Mouse (Mus musculus): ENCODE measurements at regions not wholly inside any gene's neighbourhood (a gene's known extent, or its start where the extent isn't known, plus 50 kb on each side); places are given as distances from the start of the nearest gene placed in this dataset.
A peak's percentile ranks its signal among the peaks of the same experiment; 100 is the strongest.
"Not testable (repeated sequence)": the region's sequence is repeated elsewhere in the genome, so short reads cannot be mapped to it uniquely, and the experiment has no call there.

DNA sequence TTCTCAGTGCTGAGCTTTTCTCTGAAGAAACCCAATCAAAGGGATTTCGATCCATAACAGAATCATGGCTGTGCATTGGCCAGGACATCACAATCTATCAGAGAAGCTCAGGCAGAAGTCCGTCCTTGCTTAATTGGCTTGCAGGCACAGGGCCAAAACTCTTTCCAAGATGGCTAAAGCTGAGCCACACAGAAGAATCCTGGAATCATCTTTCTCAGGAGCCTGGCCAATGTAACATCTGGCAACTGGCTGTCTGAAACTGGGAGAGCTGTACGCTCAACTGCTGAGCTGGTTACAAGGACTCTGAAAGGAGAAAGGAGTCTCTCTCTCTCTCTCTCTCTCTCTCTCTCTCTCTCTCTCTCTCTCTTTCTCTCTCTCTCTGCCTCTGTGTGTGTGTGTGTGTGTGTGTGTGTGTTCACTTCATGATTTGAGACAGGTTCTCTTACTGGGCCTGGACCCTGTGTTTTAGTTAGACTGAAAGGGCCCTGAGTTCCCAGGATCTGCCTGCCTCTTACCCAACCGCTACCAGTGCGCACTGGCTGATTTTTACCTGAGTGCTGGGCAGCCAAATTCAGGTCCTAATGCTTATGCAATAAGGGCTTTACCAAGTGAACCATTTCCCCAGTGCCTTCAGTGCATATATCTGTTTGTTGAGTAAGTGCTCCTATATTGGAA lies 333.3 kb upstream of the Cwc22 start:
- peak; percentile 43 for DNase-seq (ENCODE audit: low spot score)

DNA sequence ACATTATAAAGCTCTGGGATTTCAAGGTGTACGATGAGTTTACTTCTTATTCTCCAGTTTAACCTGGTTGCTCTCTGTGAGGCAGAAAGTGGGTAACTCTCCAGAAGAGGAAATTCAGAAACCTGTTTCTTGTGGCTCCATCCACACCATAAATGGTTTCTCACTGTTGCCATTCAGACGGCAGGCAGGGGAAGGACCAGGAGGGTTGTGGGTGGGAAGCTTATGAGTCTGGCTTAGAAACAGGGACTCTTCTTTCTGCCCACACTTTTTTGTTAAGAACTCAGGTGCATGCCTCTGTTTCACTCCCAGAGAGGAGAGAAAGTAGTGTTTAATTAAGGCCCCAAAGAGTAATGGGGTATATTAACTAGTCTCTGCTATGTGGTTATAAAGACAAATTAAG lies 332.5 kb upstream of the Cwc22 start:
- no peak for DNase-seq (ENCODE audit: low spot score)

DNA sequence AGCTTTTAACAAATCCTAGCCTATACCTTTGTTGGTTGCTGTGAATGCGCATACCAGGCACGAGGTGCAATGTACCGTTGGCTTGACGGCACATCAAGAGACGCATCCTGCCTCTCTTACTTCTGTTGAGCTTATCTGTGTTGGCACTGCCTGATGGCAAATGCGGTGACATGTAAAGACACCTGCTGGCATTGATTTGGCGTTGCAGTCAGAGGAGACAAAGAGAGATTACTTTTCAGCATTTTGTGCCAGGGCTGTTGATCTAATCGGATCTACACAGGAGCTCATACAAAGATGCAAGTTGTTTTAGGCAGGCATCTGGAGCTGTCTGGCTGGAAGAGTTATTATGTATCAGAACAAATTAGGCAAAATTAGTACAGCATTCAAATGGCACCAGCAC lies 331.5 kb upstream of the Cwc22 start:
- no peak for DNase-seq (ENCODE audit: low spot score)

DNA sequence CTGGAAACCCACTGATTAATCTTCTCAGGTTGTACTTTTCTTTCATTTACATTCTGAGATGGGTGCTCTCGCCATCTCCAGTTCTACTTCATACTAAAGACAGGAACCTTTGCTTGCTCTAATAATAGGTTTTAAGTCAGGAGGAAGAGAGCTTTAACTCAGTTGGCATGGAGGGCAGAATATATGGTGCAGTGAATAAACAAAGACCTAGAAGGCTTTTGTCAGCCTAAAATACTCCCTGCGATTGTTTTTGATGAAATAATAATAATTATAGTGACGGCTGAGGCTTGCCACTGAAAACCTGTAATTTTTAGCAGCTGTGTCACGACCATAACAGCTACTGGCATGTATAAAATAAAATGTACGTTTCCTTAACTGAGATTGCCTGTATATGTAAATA lies 327.9 kb upstream of the Cwc22 start:
- no peak for DNase-seq (ENCODE audit: low spot score)

DNA sequence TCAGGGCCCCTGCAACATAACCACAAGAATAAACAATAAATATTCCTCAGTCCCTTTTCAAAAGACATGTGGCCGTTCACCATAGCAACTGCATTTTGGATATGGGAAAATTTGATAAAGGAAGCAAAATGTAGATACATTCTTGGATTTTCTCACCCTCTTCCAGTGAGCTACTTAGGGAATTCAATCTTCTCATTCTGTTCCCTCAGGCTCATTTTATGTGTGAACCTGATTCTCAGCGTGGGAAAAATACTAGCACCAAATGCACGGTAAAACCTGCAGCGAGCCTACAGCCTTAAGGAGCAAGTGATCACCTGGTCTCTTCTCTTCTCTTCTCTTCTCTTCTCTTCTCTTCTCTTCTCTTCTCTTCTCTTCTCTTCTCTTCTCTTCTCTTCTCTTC lies 322.5 kb upstream of the Cwc22 start:
- no peak for DNase-seq (ENCODE audit: low spot score)

DNA sequence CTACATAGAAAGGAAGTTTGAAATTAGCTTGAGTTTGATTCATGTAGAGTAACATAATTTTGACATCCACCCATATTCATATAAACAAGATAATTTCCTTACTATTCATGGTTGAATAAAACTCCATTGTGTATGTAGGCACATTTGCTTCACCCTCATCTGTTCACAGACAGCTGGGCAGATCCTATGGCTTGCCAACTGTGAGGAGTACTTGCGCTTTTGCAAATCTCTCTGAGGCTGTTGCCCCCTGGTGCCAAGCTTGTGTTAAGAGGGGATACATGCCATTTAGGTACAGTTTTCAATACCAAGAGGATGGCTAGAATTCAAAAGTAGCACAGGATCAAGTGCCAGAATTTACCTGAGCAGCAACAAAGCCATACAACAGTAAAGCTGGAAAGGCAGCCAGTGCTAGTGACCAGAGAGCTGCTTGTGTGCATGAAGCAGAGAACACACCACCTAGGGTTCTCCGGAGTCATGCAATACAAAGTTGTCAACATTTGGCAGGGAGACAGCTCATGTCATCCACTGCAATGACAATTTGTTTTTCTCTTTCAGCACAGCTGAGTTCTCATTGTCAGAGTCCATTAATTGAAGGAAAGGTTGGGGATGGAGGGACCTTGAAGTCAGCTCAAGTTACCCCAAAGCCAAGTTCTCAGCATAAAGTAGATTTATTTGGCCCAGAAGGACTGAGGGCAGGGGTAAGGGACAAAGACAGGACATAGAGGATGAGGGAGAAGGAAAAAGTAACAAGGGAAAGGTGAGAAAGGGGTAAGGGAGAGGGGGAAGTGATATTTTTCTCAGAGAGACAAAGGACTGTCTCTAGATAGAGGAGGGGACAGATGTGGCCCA lies 321.6 kb upstream of the Cwc22 start:
- DNase-seq (ENCODE audit: low spot score) = no peak

DNA sequence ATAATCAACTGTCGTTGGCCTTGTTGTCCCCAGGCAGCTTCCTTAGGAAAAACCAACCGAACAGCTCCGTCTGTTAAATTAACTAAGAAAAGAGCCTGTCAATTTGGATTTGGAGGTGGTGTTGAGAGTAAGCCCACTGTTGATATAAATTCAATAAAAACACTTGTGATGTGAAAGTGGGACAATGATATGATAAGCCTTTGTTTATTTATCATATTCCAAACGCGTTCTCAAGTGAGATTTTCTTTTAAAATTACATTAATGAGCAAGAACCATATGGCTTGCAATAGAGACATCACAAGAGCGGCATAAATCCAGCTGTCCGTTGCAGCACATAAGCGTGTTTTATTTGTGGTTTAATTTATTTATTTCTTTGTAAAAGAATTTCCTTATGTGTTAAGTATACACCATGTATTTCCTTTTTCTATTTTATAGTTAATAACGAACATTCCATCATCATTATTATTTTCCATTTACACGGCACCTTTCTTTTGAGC lies 307.5 kb upstream of the Cwc22 start:
- DNase-seq (ENCODE audit: low spot score) = no peak

DNA sequence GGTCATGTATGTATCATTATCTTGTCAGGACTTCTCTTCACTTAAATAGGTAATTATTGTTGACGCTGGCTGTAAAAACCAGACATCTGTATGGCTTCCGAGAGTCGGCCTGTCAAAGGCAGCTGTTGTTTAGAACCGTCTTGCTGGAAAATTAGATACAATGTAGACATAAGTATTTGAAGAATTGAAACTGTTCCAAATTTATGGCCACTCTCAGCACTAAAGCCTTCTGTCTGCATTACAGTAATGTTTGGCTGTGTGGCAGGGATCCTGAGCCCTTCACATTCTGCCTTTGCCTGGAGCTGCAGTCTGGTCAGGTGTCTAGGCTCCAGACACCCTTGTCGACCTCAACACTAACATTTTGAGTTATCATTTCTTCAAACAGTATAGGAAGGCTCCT lies 300.2 kb upstream of the Cwc22 start:
- DNase-seq (ENCODE audit: low spot score) = no peak

DNA sequence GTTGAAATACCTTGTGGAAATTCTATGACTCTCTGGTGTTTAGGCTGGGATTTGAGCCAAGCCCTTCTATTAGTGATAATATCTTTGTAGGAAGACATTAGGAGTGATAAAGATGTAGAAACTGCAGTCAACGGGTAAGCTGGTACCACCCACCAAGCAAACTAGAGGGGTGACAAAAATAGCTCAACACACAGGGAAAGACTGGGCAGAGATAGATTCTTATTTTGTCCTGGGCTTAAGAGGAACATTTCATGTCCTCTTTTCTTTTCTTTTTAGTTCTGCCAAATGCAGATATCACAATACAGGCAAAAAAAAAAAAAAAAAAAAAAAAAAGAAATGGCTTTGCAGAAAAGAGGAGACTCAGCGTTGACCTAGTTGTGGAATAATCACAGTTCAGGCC lies 294.1 kb upstream of the Cwc22 start:
- DNase-seq (ENCODE audit: low spot score) = no peak

DNA sequence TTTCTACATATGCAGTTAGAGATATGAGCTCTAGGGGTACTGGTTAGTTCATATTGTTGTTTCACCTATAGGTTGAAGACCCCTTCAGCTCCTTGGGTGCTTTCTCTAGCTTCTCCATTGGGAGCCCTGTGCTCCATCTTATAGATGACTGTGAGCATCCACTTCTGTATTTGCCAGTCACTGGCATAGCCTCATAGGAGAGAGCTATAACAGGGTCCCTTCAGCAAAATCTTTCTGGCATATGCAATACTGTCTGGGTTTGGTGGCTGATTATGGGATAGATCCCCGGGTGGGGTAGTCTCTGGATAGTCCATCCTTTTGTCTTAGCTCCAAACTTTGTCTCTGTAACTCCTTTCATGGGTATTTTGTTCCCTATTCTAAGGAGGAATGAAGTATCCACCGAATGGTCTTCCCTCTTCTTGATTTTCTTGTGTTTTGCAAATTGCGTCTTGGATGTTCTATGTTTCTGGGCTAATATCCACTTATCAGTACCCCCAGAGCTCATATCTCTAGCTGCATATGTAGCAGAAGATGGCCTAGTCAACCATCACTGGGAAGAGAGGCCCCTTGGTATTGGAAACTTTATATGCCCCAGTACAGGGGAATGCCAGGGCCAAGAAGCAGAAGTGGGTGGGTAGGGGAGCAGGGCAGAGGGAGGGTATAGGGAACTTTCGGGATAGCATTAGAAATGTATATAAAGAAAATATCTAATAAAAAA lies 279.4 kb upstream of the Cwc22 start:
- DNase-seq (ENCODE audit: low spot score) = not testable (repeated sequence)

DNA sequence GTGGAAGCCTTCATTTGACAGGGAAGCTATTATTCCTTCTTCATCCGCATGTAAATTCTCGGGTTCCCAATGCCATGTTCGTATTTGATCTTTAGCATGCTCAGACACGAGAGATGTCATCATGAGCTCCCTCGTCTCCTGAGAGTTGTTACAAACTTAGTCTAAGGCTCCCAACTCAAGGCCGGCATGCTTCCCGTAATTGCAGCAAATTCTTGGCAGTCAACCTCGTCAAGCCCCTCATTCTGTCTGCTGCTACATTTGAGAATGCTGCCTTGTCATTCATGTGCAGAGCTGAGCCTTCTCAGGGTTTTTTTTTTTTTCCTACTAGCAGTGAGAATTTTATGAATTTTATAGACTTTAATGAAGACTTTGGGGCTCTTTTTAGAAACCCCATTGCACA lies 268.3 kb upstream of the Cwc22 start:
- no peak for DNase-seq (ENCODE audit: low spot score)

DNA sequence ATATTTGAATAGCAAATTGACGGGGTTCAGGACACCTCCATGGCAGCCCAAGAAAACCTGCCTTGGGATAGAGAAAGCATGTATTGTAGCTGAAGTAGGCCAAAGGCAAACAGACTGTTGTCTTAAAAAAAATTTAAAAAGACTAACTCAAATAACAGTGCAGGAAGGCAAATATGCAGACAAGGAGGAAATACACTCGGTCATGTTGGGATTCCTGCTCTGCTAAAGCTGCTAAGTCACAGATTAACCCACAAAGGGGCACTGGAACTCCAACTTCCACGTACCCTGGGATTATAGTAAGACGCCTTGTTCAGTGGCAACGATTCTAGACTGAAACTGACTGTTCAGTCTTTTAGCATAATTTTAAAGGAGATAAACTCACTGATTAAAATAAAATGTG lies 258.9 kb upstream of the Cwc22 start:
- DNase-seq (ENCODE audit: low spot score) = no peak

DNA sequence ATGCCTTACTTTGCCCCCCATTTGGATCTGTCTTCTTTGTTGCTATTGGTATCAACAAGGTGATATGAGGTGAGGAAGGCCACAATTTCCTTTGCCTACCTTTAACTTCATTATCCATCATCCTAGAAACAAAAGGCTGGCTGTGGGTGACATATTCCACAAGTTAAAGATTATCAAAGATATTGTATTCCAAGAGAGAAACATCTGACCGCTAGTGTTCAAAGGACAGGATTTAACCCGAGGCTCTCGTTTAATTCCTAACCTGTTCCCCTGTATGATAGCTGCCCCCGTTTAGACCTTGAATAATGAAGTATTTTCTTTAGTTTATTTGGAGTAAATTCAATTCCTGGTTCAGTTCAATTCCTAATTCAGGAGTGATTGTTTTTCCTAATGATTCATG lies 249.8 kb upstream of the Cwc22 start:
- DNase-seq (ENCODE audit: low spot score) = no peak

DNA sequence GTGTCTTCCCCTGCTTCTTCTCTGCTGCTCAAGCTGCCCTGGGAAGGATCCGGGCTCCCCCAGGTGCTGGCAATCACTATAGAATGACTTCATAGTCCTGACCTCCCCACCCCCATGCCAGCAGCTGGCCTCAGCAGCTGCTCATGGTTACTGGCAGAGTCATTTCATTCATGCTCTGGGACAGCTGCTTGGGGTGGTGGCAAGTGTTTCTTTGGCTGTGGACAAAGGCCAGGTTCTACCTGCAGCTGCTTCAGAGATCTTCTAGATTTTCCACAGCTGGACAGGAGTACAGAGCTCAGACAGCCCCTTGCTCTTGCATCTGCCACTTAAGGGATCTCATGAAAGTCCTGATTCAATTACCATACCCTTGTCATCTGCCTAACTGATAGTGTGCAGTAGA lies 243.4 kb upstream of the Cwc22 start:
- no peak for DNase-seq (ENCODE audit: low spot score)

DNA sequence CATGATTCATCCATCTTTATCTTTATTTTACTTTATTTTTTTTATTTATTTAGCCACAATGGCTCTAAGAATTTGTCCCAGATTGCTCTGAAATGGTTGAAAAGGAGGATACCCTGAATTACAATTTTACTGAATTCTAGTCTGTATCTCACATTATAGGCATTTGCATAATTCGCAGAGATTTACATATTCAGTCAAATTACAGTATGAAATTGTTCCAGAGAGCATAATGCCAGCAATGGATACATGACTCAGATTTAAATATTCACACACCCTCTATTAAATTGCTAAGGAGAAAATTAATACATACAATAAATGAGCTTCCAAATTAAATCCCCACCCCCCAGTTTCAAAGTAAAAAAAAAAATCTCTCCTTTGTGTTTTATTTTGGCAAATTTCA lies 238.8 kb upstream of the Cwc22 start:
- DNase-seq (ENCODE audit: low spot score) = no peak

DNA sequence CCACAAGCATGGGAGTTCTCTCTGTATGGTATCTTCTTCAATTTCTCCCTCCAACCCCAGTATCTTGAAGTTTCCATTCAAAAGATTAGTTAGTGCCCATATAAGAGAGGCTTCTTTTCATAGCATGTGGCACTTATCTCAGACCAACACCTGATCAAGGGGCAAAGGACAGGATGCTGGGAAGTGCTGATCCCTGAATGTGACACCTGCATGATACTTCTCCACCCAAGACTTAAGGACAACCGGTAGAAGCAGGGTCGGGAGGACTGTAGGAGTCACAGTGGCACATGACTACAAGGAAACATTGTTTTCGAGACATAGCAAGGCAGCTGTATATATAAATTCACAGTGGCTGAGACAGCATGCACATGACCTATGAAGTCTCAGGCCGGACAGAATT lies 227.6 kb upstream of the Cwc22 start:
- no peak for DNase-seq (ENCODE audit: low spot score)

DNA sequence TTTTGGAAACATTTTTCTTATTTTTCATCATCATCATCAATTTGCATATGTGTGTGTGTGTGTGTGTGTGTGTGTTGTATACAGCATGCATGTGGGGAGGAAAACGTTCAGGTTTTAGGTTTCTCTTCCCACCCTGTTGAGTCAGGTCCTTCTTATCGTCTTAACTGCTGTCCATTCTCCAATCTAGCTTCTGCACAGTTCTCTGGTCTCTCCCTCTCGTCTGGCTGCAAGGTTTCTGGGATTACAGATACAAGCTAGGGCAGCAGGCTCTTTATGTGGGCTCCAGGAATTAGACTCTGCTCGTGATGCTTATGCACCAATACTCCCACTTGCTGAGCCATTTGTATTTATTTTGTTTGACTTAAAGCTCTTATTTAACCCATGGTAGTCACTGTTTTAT lies 226.6 kb upstream of the Cwc22 start:
- no peak for DNase-seq (ENCODE audit: low spot score)

DNA sequence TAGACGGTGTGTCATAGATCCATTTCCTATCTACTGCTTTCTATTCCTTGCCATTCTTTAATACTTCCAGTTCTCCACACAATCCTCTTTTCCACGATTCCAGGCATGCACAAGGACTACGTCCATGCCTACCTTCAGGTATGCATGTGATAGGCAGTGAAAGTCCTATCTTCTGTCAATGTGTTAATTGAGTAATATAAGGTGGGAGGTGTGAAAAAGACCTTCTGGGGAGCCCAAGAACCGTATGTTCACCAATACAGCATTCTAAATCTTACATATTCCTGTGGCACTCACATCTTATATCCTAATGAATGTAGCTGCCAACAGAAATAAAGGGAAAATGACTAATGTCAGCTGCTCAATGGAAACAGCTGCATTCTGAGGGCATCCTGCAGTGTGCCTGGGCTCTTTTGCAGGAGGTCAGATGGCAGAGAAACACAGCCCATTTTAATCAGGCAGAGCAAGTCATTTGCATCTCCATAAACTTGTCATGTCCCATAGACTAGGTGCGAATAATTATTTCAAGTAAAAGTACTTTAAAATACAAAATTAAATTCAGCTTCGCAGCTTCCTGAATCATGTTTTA lies 224.1 kb upstream of the Cwc22 start:
- no peak for DNase-seq (ENCODE audit: low spot score)

DNA sequence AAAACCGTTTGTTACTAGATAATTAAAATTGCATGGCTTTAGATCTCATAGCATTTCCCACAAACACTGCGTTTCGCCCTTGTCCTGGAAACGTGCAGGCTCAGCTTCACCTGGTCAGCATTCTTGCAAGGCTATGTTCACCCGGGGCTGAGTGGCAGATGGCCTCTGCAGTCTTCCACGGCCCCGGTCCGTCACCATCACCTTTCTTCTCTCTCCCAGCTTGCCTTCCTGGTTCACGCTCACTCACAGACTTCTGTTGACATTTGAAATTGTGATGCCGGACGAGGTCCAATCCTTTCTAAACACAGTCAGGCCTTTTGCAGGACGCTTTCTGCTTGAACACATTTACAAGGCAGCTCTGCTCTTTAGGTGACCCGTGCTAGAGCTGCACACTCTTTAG lies 219.3 kb upstream of the Cwc22 start:
- no peak for DNase-seq (ENCODE audit: low spot score)

DNA sequence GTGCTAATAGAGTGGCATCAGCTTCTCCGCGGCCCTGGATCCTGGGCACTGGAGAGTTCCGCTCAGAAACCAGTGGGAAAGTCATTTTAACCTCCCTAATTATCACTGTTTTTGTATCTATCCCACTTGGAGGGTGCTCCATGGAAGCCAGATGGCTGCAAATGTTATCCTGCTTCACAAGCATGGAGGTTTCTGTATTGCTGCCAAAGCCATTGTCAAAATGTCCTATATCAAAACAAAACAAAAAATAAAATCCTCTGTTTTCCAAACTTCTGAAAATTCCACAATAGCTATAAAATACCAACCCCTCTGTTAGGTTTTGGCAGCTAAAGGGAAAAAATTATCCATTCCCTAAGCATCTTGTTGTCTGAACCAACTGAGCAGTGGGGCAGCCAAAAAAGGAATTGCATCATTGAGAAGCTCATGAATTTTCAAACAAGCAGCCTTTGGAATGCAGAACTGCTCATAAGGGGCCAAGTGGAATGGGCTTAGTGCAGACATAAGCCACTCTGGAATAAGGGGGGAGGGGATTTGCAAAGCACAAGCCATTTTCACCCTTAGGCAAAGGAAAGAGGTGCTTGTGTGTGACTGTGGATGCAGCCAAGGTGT lies 213.8 kb upstream of the Cwc22 start:
- DNase-seq (ENCODE audit: low spot score) = no peak

DNA sequence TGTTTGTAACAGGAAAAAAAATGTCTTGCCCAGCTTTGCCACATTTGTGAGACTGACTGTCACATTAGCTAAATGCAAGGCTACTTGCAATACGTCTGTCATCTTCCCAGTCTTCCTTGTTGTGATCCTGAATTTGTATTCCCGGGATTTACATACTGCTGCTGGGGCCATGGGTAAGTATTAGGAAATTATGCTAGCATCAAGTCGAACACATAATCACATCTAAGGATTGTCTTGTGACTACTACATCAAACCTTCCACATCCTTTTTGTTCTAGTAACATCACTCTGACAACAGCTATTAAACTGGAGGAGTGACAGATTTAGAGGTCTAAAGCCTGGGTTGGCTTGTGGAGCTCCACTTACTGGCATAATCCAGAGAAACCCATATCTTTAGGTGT lies 164.2 kb upstream of the Cwc22 start:
- DNase-seq (ENCODE audit: low spot score) = no peak

DNA sequence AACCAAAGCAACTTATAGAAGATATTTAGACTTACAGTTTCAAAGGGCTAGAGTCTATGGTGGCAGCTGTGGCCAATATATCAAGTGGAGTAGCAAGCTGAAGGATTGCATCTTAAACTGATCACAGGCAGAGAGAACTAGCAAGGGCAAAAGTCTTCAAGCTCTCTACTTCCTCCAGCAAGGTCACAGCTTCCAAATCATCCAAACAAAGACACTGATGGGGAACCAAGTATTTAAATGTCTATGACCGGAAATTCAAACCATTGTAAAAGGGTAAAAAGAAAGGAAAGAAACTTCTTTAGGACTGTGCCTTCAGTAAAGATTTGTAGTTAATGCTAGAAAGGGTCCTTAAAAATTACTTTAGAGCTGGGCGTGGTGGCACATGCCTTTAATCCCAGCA lies 149.4 kb upstream of the Cwc22 start:
- DNase-seq (ENCODE audit: low spot score) = no peak
